Mouse (Mus musculus): Measurements from ENCODE around the gene Trdn.

Trdn gene

GRCm38 (mm10) chr10:33080254-33080653, at the start of gene Trdn:
Gene Trdn (plus strand): TSS chr10:33080554.
- in situ Hi-C loops (cut with MboI; ENCODE audit: low pct_unique_long_range_greater_than_20kb in 1 of 2, low sequenced_read_pairs in 2 of 2, unreplicated experiment in 1 of 2): no loop called here

- in situ Hi-C loops (cut with MboI; ENCODE audit: low pct_unique_long_range_greater_than_20kb in 1 of 2, low sequenced_read_pairs in 2 of 2, unreplicated experiment in 1 of 2): no loop called here
Measured at GRCm38 (mm10) chr10:33060771-33061170, 19.6 kb upstream of the Trdn start.

GRCm38 (mm10) chr10:33065566-33065965, 14.8 kb upstream of the Trdn start:
- in situ Hi-C loops (cut with MboI; ENCODE audit: low pct_unique_long_range_greater_than_20kb in 1 of 2, low sequenced_read_pairs in 2 of 2, unreplicated experiment in 1 of 2): no loop called here

- in situ Hi-C loops (cut with MboI; ENCODE audit: low pct_unique_long_range_greater_than_20kb in 1 of 2, low sequenced_read_pairs in 2 of 2, unreplicated experiment in 1 of 2): no loop called here
Measured at GRCm38 (mm10) chr10:33073126-33073525, 7.2 kb upstream of the Trdn start.

- in situ Hi-C loops (cut with MboI; ENCODE audit: low pct_unique_long_range_greater_than_20kb in 1 of 2, low sequenced_read_pairs in 2 of 2, unreplicated experiment in 1 of 2): no loop called here
Measured at GRCm38 (mm10) chr10:33082151-33082844, 1.9 kb downstream of the Trdn start.

- in situ Hi-C loops (cut with MboI; ENCODE audit: low pct_unique_long_range_greater_than_20kb in 1 of 2, low sequenced_read_pairs in 2 of 2, unreplicated experiment in 1 of 2): no loop called here
Measured at GRCm38 (mm10) chr10:33082961-33083626, 2.7 kb downstream of the Trdn start.

GRCm38 (mm10) chr10:33083627-33084158, 3.3 kb downstream of the Trdn start:
- in situ Hi-C loops (cut with MboI; ENCODE audit: low pct_unique_long_range_greater_than_20kb in 1 of 2, low sequenced_read_pairs in 2 of 2, unreplicated experiment in 1 of 2): no loop called here

GRCm38 (mm10) chr10:33088403-33088802, 8.0 kb downstream of the Trdn start:
- in situ Hi-C loops (cut with MboI; ENCODE audit: low pct_unique_long_range_greater_than_20kb in 1 of 2, low sequenced_read_pairs in 2 of 2, unreplicated experiment in 1 of 2): no loop called here

GRCm38 (mm10) chr10:33092400-33092799, 12.0 kb downstream of the Trdn start:
- in situ Hi-C loops (cut with MboI; ENCODE audit: low pct_unique_long_range_greater_than_20kb in 1 of 2, low sequenced_read_pairs in 2 of 2, unreplicated experiment in 1 of 2): no loop called here

- in situ Hi-C loops (cut with MboI; ENCODE audit: low pct_unique_long_range_greater_than_20kb in 1 of 2, low sequenced_read_pairs in 2 of 2, unreplicated experiment in 1 of 2): no loop called here
Measured at GRCm38 (mm10) chr10:33107942-33108341, 27.6 kb downstream of the Trdn start.

- in situ Hi-C loops (cut with MboI; ENCODE audit: low pct_unique_long_range_greater_than_20kb in 1 of 2, low sequenced_read_pairs in 2 of 2, unreplicated experiment in 1 of 2): no loop called here
Measured at GRCm38 (mm10) chr10:33123028-33123427, 42.7 kb downstream of the Trdn start.

GRCm38 (mm10) chr10:33144911-33145310, 64.6 kb downstream of the Trdn start:
- in situ Hi-C loops (cut with MboI; ENCODE audit: low pct_unique_long_range_greater_than_20kb in 1 of 2, low sequenced_read_pairs in 2 of 2, unreplicated experiment in 1 of 2): no loop called here

GRCm38 (mm10) chr10:33179731-33180631, 99.6 kb downstream of the Trdn start:
- in situ Hi-C loops (cut with MboI; ENCODE audit: low pct_unique_long_range_greater_than_20kb in 1 of 2, low sequenced_read_pairs in 2 of 2, unreplicated experiment in 1 of 2): no loop called here

- in situ Hi-C loops (cut with MboI; ENCODE audit: low pct_unique_long_range_greater_than_20kb in 1 of 2, low sequenced_read_pairs in 2 of 2, unreplicated experiment in 1 of 2): no loop called here
Measured at GRCm38 (mm10) chr10:33189031-33189430, 108.7 kb downstream of the Trdn start.

- in situ Hi-C loops (cut with MboI; ENCODE audit: low pct_unique_long_range_greater_than_20kb in 1 of 2, low sequenced_read_pairs in 2 of 2, unreplicated experiment in 1 of 2): no loop called here
Measured at GRCm38 (mm10) chr10:33195919-33196318, 115.6 kb downstream of the Trdn start.

- in situ Hi-C loops (cut with MboI; ENCODE audit: low pct_unique_long_range_greater_than_20kb in 1 of 2, low sequenced_read_pairs in 2 of 2, unreplicated experiment in 1 of 2): no loop called here
Measured at GRCm38 (mm10) chr10:33198257-33198656, 117.9 kb downstream of the Trdn start.

GRCm38 (mm10) chr10:33210411-33210810, 130.1 kb downstream of the Trdn start:
- in situ Hi-C loops (cut with MboI; ENCODE audit: low pct_unique_long_range_greater_than_20kb in 1 of 2, low sequenced_read_pairs in 2 of 2, unreplicated experiment in 1 of 2): no loop called here

GRCm38 (mm10) chr10:33253911-33254310, 173.6 kb downstream of the Trdn start:
- in situ Hi-C loops (cut with MboI; ENCODE audit: low pct_unique_long_range_greater_than_20kb in 1 of 2, low sequenced_read_pairs in 2 of 2, unreplicated experiment in 1 of 2): no loop called here

- in situ Hi-C loops (cut with MboI; ENCODE audit: low pct_unique_long_range_greater_than_20kb in 1 of 2, low sequenced_read_pairs in 2 of 2, unreplicated experiment in 1 of 2): no loop called here
Measured at GRCm38 (mm10) chr10:33256202-33256601, 175.8 kb downstream of the Trdn start.

All from mouse embryonic stem cell (cell line).